Mouse (Mus musculus): ENCODE measurements around the gene Crb3. TPM values are rescaled to one million over a fixed set of nuclear protein-coding genes. Genes with fewer than 3 reads are reported as not detected.

Crb3 gene
- polyA plus RNA-seq, 1 experiment from 2014 or later, result 1.6 TPM

DNA sequence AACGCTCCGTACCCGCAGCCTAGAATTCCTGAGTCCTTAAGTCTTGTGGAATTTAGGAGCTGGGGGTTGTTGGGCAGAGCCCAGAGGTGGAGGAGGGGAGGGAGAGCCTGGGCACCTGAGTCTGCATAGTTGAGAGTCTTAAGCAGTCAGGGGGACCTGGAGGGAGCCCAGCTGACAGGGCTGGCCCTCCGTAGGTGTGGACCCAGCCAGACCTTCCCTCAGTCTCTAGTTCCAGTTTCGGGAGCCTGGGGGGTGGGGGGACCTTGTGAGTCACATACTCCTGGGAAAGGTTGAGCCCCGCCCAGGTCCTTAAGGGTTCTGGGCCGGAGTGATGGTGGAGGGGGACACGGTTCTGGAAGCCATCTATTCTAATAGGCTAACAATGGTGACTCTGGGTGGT, 4.1 kb downstream of the Crb3 start:
- Histone ChIP-seq H3K36me3 (no peaks in the 10 kb centered on the region), H3K27me3 (replicated peaks) (peaks cover 32% of the 10 kb centered on the region), H3K4me1 (peaks cover 30% of the 10 kb centered on the region), H3K4me3 (replicated peaks) (no peak overlapping the region), H3K27ac (replicated peaks) (no peak overlapping the region), H3K9ac (replicated peaks) (no peak overlapping the region), H3K9me3 (replicated peaks) (no peaks in the 10 kb centered on the region), H3K4me2 (no peak overlapping the region)
- ATAC-seq (ENCODE audit: low FRiP score), result no peak
- whole genome bisulfite sequencing, result 9% methylated on average over 8 of the region's 8 CpGs

DNA sequence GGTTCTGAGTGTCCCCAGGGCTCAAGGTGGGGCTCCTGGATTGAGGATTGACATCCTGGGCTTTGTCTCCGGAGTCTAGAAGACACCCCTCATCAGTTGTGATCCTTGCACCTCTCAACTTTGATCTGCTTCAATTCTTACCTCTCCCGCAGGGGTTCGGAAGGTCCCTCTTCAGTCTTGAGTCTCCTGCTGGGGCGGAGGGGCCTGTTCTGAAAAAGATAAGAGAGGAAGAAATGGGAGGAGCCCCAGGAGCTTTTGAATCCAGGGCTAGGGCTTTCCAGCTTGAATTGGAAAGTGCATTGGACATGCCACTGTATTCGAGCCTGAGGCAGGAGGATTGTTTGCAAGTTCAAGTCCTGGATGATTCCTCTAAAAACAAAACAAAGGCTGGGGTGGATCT, 8.0 kb downstream of the Crb3 start:
- no peak for ATAC-seq (ENCODE audit: low FRiP score)
- no peaks in the 10 kb centered on the region for H3K9me3 ChIP-seq (replicated peaks)
- H3K4me3 ChIP-seq (replicated peaks), result no peak overlapping the region
- peaks cover 10% of the 10 kb centered on the region for H3K4me1 ChIP-seq
- no peak overlapping the region for H3K4me2 ChIP-seq
- WGBS, result 75% methylated on average over 5 of the region's 5 CpGs
- no peak overlapping the region for H3K27ac ChIP-seq (replicated peaks)
- H3K36me3 ChIP-seq, result no peaks in the 10 kb centered on the region
- peaks cover 22% of the 10 kb centered on the region for H3K27me3 ChIP-seq (replicated peaks)
- H3K9ac ChIP-seq (replicated peaks), result no peak overlapping the region

DNA sequence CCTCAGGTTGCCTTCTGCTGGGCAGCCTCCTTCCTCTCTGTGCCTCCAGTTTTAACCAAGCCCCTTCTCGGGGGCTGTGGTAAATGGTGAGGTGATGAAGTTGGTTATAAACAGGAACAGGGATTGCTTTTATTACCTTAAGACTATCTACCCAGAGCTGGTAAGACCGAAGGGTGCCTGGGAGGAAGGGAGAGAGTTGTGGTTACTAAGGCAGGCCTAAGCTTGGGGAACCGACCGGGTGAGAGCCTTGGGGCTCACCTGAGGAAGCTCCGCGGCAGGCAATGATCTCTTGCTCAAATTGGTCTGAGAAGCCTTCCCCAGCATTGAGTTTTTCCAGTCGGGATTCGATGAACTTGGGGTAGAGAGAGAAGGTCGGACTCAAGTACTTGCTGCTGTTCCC, 11.4 kb downstream of the Crb3 start:
- no peaks in the 10 kb centered on the region for H3K9me3 ChIP-seq (replicated peaks)
- 9% methylated on average over 9 of the region's 9 CpGs for WGBS
- H3K36me3 ChIP-seq, result no peaks in the 10 kb centered on the region
- H3K4me3 ChIP-seq (replicated peaks), result peak overlapping the region; percentile 25
- ATAC-seq (ENCODE audit: low FRiP score), result no peak
- no peak overlapping the region for H3K27ac ChIP-seq (replicated peaks)
- H3K4me1 ChIP-seq, result 0 out of 2 replicates have a peak, but pooled peaks cover 3% of the 10 kb centered on the region
- no peak overlapping the region for H3K9ac ChIP-seq (replicated peaks)
- H3K4me2 ChIP-seq, result peak overlapping the region; percentile 39
- no peaks in the 10 kb centered on the region for H3K27me3 ChIP-seq (replicated peaks)

DNA sequence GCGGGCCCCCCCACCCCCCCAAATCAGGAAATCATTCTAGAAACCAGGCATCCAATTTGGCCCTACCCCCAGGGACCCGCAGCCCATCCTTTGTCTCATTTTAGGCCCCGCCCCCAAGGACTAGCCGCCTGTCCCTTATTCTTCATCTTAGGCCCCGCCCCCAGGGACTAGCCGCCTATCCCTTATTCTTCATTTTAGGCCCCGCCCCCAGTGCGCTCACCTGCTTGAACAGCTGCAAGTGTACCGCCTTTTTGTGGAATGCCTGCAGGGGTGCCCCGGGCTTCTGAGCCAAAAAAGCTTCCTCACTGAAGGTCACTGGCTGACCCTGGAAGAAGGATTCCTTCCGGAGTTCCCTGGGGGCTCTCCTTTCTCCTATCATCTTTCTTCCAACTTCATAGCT, 11.8 kb downstream of the Crb3 start:
- peak; percentile 79 for ATAC-seq (ENCODE audit: low FRiP score)
- 6% methylated on average over 11 of the region's 11 CpGs for WGBS

DNA sequence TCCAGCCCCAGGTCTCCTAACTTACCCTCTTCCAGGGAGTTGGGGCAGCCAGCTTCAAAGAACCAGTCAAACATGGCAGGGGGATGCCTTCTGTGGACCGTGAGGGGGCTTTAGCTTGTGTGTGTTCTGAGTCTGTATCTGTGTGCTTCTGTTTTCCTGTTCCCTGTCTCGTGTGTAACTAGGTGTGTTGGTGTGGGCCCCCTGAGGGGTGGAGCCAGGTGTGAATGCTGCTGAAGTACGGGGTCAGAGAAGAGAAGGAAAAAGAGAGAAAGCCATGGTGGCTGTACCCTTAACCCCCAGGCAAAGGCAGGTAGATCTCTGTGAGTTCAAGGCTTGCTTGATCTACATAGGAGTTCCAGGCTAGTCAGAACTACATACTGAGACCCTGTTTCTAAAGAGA, 18.0 kb downstream of the Crb3 start:
- Histone ChIP-seq H3K4me1 (no peaks in the 10 kb centered on the region), H3K36me3 (peaks cover 22% of the 10 kb centered on the region), H3K4me2 (no peak overlapping the region), H3K27ac (replicated peaks) (no peak overlapping the region), H3K4me3 (replicated peaks) (no peak overlapping the region), H3K27me3 (replicated peaks) (no peaks in the 10 kb centered on the region), H3K9me3 (replicated peaks) (no peaks in the 10 kb centered on the region), H3K9ac (replicated peaks) (no peak overlapping the region)
- WGBS, result 68% methylated on average over 3 of the region's 3 CpGs
- ATAC-seq (ENCODE audit: low FRiP score), result no peak

More for the DNA sequence above, 11.8 kb downstream of the Crb3 start:
- Histone ChIP-seq H3K9ac (replicated peaks) (no peak overlapping the region), H3K27me3 (replicated peaks) (no peaks in the 10 kb centered on the region), H3K9me3 (replicated peaks) (no peaks in the 10 kb centered on the region), H3K4me1 (0 out of 2 replicates have a peak, but pooled peaks cover 3% of the 10 kb centered on the region), H3K27ac (replicated peaks) (no peak overlapping the region), H3K4me2 (peak overlapping the region; percentile 39), H3K36me3 (no peaks in the 10 kb centered on the region), H3K4me3 (replicated peaks) (peak overlapping the region; percentile 25; the same call in 1 of the 2 replicates)

DNA sequence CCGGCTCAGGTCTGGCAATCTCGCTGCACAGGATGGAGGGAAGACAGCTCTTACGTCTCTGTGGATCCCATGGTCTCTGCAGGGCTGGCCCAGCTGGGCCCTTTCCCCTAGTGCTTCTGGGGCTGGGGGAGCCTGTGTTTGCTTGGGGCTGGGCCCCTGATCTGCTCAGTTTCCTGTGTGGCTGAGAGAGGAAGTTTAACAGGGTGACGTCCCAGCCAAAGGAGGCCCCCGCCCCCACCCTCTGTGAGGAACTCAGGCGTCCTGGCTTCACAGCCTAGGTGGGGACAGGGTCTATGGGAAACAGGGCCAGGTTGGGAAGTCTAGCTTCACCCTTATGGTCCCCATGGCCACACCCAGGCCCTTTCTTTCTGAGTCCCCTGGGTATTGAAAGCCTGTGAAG, 19.4 kb downstream of the Crb3 start, which contains the start of gene Dennd1c:
Dennd1c (minus strand) TSS at position 179 of the 400 bp plus-strand sequence.
- Histone ChIP-seq H3K9ac (replicated peaks) (no peak within 1 kb of the TSS), H3K4me1 (peaks cover 2% of the 10 kb centered on the region), H3K9me3 (replicated peaks) (no peaks in the 10 kb centered on the region), H3K27me3 (replicated peaks) (no peaks in the 10 kb centered on the region), H3K4me3 (replicated peaks) (no peak within 1 kb of the TSS), H3K27ac (replicated peaks) (no peak within 1 kb of the TSS), H3K36me3 (peaks cover 29% of the 10 kb centered on the region), H3K4me2 (no peak within 1 kb of the TSS)
- 54% methylated on average over 6 of the region's 6 CpGs for WGBS
- ATAC-seq (ENCODE audit: low FRiP score), result 0 out of 2 replicates have a peak, but pooled peaks have one; percentile 25

DNA sequence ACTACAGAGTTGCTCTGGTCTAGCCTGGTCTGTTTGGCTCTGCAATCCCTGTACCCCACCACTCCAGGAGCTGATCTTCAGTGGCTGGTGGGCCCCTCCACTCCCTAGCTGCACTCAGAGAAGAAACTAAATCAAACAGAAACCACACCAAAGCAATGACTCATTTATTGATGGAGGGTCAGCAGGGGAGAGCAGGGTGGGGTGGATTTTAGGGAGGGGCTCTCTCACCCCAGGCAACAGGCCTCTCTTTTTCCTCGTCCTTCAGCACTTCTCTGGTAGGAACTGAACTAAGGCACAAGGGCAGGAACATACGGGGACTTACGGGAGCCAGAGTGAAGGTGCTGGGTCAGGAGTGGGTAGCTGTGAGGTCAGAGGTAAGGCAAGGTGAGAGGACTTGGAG, 21.0 kb downstream of the Crb3 start:
- 68% methylated on average over 3 of the region's 3 CpGs for WGBS
- Histone ChIP-seq H3K4me2 (no peak overlapping the region), H3K4me1 (peaks cover 15% of the 10 kb centered on the region), H3K27me3 (replicated peaks) (no peaks in the 10 kb centered on the region), H3K9me3 (replicated peaks) (no peaks in the 10 kb centered on the region), H3K27ac (replicated peaks) (no peak overlapping the region), H3K4me3 (replicated peaks) (no peak overlapping the region), H3K36me3 (peaks cover 37% of the 10 kb centered on the region), H3K9ac (replicated peaks) (no peak overlapping the region)
- ATAC-seq (ENCODE audit: low FRiP score), result no peak

DNA sequence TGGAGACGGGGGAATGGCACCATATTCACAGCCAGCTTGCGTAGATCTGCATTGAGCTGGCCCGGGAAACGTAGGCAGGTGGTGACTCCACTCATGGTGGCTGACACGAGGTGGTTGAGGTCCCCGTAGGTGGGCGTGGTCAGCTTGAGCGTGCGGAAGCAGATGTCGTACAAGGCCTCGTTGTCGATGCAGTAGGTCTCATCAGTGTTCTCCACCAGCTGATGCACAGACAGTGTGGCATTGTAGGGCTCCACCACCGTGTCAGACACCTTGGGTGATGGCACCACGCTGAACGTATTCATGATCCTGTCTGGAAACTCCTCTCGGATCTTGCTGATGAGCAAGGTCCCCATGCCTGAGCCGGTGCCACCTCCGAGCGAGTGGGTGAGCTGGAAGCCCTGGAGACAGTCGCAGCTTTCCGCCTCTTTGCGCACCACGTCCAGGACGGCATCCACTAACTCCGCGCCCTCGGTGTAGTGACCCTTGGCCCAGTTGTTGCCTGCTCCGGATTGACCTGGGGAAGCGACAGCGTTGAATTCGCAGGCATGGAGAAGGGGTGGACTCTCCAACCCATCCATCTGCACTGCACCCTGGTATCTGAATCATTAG, 22.4 kb downstream of the Crb3 start:
- 97% methylated on average over 31 of the region's 31 CpGs for WGBS
- H3K9ac ChIP-seq (replicated peaks), result no peak overlapping the region
- no peak for ATAC-seq (ENCODE audit: low FRiP score)

DNA sequence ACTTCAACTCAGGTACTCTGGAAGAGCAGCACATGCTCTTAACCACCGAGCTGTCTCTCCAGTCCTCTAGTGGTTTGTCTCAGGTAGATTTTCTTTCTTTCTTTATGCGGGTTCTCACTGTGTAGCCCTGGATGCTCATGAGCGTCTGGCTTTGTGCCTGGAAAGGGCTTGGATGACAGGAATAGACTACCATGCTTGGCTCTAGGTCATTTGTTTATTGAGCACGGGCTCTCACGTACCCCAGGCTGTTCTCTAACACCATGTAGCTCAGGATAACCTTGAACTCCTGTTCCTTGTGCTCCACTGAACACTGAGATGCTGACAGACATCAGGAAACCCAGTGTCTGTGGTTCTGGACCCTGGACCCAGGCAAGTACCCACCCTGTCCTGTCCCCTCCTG, 23.6 kb downstream of the Crb3 start:
- Histone ChIP-seq H3K4me1 (peaks cover 35% of the 10 kb centered on the region), H3K36me3 (peaks cover 37% of the 10 kb centered on the region), H3K27ac (replicated peaks) (no peak overlapping the region), H3K27me3 (replicated peaks) (no peaks in the 10 kb centered on the region), H3K4me3 (replicated peaks) (no peak overlapping the region), H3K9ac (replicated peaks) (no peak overlapping the region), H3K9me3 (replicated peaks) (no peaks in the 10 kb centered on the region), H3K4me2 (no peak overlapping the region)
- WGBS, result 86% methylated on average over 5 of the region's 5 CpGs
- ATAC-seq (ENCODE audit: low FRiP score), result no peak

More for the DNA sequence above, 22.4 kb downstream of the Crb3 start:
- H3K27me3 ChIP-seq (replicated peaks), result no peaks in the 10 kb centered on the region
- no peak overlapping the region for H3K4me2 ChIP-seq
- peaks cover 24% of the 10 kb centered on the region for H3K4me1 ChIP-seq
- no peak overlapping the region for H3K4me3 ChIP-seq (replicated peaks)
- H3K9me3 ChIP-seq (replicated peaks), result no peaks in the 10 kb centered on the region
- peaks cover 37% of the 10 kb centered on the region for H3K36me3 ChIP-seq
- H3K27ac ChIP-seq (replicated peaks), result no peak overlapping the region

DNA sequence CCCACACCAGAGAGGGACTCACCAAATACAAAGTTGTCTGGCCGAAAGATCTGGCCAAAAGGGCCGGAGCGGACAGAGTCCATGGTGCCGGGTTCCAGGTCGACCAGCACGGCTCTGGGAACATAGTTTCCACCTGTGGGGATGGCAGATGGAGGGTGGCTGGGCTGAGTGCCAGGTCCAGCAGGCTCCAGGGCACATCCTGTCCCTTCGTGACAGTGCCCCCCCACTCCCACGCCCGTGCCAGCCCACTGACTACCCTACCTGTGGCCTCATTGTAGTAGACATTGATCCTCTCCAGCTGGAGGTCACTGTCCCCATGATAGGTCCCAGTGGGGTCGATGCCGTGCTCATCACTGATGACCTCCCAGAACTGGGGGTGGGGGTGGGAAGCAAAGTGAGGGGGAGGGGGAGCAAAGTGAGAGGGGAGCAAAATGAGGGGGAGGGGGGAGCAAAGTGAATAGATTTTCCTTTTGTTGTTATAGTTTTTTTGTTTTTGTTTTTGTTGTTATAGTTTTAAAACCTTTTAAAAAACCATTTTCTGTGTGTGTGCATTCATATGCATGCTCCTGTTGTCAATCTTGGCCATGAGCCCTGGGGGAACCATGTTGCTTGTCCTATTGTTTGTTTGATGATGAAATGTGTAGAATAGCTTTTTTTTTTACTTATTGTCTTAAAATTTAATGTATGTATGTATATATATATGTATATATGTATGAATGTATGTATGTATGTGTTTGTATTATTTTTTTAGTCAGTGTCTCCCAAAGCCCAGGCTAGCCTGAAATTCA, 27.3 kb downstream of the Crb3 start:
- ATAC-seq (ENCODE audit: low FRiP score), result no peak
- Histone ChIP-seq H3K27me3 (replicated peaks) (no peaks in the 10 kb centered on the region), H3K4me1 (peaks cover 40% of the 10 kb centered on the region), H3K9me3 (replicated peaks) (no peaks in the 10 kb centered on the region), H3K4me2 (peak overlapping the region; percentile 69), H3K4me3 (replicated peaks) (peak overlapping the region; percentile 61), H3K36me3 (peaks cover 22% of the 10 kb centered on the region), H3K27ac (replicated peaks) (no peak overlapping the region), H3K9ac (replicated peaks) (peak overlapping the region; percentile 75)
- WGBS, result 85% methylated on average over 11 of the region's 11 CpGs

DNA sequence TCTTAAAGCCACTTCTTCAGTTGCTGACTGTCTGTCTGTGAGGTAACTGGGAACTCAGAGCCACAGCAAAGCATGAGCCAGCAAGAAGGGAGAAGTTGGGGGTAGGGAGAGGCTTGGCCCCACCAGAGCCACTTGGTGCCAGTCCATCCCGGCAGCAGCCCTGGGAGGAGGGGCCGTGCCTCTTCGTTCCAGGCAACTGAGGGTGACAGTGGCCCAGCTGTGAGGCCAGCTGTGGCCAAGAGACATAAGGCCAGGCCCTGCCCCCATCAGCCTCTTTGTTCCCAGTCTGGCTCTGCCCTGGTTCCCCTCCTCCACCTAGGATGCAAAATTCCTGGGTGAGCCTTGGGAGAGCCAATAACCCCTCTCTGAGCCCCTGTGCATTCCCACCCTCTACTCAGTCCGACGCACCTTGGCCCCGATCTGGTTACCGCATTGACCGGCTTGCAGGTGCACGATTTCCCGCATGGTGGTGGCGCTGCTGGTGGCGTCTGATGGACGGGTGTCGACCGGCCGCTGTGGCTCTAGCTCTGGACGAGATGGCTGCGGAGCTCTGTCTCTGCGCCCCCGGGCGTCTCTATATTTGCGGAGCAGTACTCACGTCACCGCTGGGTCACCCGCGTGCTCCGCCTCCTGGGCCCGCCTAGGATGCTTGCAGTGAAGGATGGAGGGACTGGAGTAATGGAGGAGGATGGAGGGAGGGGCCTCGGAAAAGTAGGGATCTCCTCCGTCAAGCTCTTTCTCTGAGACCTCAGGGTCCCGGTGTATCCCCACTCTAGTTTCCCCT, 28.3 kb downstream of the Crb3 start, which contains the start of gene Tubb4a:
Tubb4a (minus strand) TSS at position 734 of the 784 bp plus-strand sequence.
- ATAC-seq (ENCODE audit: low FRiP score), result peak; percentile 96
- Histone ChIP-seq H3K9ac (replicated peaks) (peak within 1 kb of the TSS; percentile 75), H3K4me1 (peaks cover 40% of the 10 kb centered on the region), H3K27ac (replicated peaks) (peak within 1 kb of the TSS; percentile 87), H3K27me3 (replicated peaks) (no peaks in the 10 kb centered on the region), H3K4me3 (replicated peaks) (peak within 1 kb of the TSS; percentile 61), H3K36me3 (peaks cover 15% of the 10 kb centered on the region; the same call in 1 of the 2 replicates), H3K4me2 (peak within 1 kb of the TSS; percentile 69), H3K9me3 (replicated peaks) (no peaks in the 10 kb centered on the region)
- 2% methylated on average over 31 of the region's 31 CpGs for WGBS

Data from neural tube, embryonic 15.5 days (tissue).